Mouse (Mus musculus) cerebellum, adult 11-12 months (tissue): ENCODE data around the gene Orc5.

Experiments used
- DNase-seq: peaks from one replicate; pipeline ENCODE4 v3.0.0; 2022

The Orc5 gene

GRCm38 (mm10) chr5:22550033-22550551, at the start of gene Orc5:
TSS of gene Orc5 (minus strand) at chr5:22550429.
- DNase-seq, result peak; percentile 95

- DNase-seq, result no peak
Measured at GRCm38 (mm10) chr5:22596981-22597380, 46.8 kb upstream of the Orc5 start.

GRCm38 (mm10) chr5:22589370-22589966, 39.2 kb upstream of the Orc5 start:
- DNase-seq, result no peak

GRCm38 (mm10) chr5:22587492-22587891, 37.3 kb upstream of the Orc5 start:
- no peak for DNase-seq

- DNase-seq, result no peak
Measured at GRCm38 (mm10) chr5:22584556-22584955, 34.3 kb upstream of the Orc5 start.

GRCm38 (mm10) chr5:22578011-22578410, 27.8 kb upstream of the Orc5 start:
- DNase-seq, result no peak

- DNase-seq, result no peak
Measured at GRCm38 (mm10) chr5:22574751-22575150, 24.5 kb upstream of the Orc5 start.

- no peak for DNase-seq
Measured at GRCm38 (mm10) chr5:22574161-22574560, 23.9 kb upstream of the Orc5 start.

- no peak for DNase-seq
Measured at GRCm38 (mm10) chr5:22573696-22574095, 23.5 kb upstream of the Orc5 start.

- no peak for DNase-seq
Measured at GRCm38 (mm10) chr5:22572881-22573280, 22.7 kb upstream of the Orc5 start.

- no peak for DNase-seq
Measured at GRCm38 (mm10) chr5:22572456-22572855, 22.2 kb upstream of the Orc5 start.

- DNase-seq, result no peak
Measured at GRCm38 (mm10) chr5:22565708-22566107, 15.5 kb upstream of the Orc5 start.

GRCm38 (mm10) chr5:22559801-22560200, 9.6 kb upstream of the Orc5 start:
- no peak for DNase-seq

- no peak for DNase-seq
Measured at GRCm38 (mm10) chr5:22557491-22558113, 7.4 kb upstream of the Orc5 start.

GRCm38 (mm10) chr5:22556713-22557112, 6.5 kb upstream of the Orc5 start:
- no peak for DNase-seq

- DNase-seq, result peak; percentile 17
Measured at GRCm38 (mm10) chr5:22552233-22552765, 2.1 kb upstream of the Orc5 start.

GRCm38 (mm10) chr5:22549366-22550032, 730 bp downstream of the Orc5 start:
- no peak for DNase-seq

- DNase-seq, result peak; percentile 11
Measured at GRCm38 (mm10) chr5:22548556-22549161, 1.6 kb downstream of the Orc5 start.

GRCm38 (mm10) chr5:22546536-22546935, 3.7 kb downstream of the Orc5 start:
- DNase-seq, result no peak

GRCm38 (mm10) chr5:22545305-22545704, 4.9 kb downstream of the Orc5 start:
- DNase-seq, result no peak

GRCm38 (mm10) chr5:22542676-22543075, 7.6 kb downstream of the Orc5 start:
- no peak for DNase-seq

- no peak for DNase-seq
Measured at GRCm38 (mm10) chr5:22538996-22539600, 11.1 kb downstream of the Orc5 start.

GRCm38 (mm10) chr5:22536695-22537094, 13.5 kb downstream of the Orc5 start:
- DNase-seq, result no peak
